Mouse (Mus musculus) megakaryocyte, embryonic 14.5 days (primary cell): ENCODE results near the gene Heatr6.

Source experiments
- FLI1 ChIP-seq: IDR thresholded peaks from 2 replicates; pipeline ENCODE4 v1.6.1; 2012; ENCODE audit warnings: low read length, inconsistent platforms, mixed read lengths
- GATA1 ChIP-seq: IDR thresholded peaks from 3 replicates; pipeline ENCODE4 v1.6.1; 2012; ENCODE audit warnings: mixed read lengths, low read length, inconsistent platforms, borderline replicate concordance

DNA sequence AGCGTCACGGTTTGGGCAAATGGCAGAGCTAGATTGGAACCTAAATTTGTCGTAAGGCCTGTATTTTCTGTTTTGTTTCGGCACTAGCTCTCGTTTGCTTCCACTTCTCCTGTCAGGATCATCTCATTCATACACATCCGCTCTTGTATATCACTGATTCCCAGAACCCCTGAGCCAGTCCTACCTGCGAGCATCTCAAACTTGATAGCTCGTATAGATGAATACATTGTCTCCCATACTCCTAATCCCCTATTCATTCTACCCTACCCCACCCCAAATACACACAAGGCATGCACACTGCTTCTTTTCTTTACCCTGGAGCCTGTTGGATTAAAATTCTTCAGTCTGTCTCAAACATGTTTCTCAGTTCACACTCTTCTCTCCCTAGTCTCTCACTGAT, 731 bp downstream of the Heatr6 start:
- TF ChIP-seq GATA1 (no peak), FLI1 (no peak)
